Mouse (Mus musculus): ENCODE measurements at regions not wholly inside any gene's neighbourhood (a gene's known extent, or its start where the extent isn't known, plus 50 kb on each side); places are given as distances from the start of the nearest gene placed in this dataset.

- TF ChIP-seq CTCF (IDR thresholded peaks at IDR 0.05; ENCODE audit: insufficient read depth, low read length): no peak
- no peak for TF ChIP-seq POLR2A (IDR thresholded peaks at IDR 0.05; ENCODE audit: borderline replicate concordance, extremely low read depth, low read depth, low read length)
These were observed 384.7 kb upstream of the Dynlrb2 start for GRCm38 (mm10) chr8:116120067-116120466.
